Mouse (Mus musculus): Measurements from ENCODE around the gene Rasl11a. TPM values are rescaled to one million over a fixed set of nuclear protein-coding genes. Genes with fewer than 3 reads are reported as not detected.
A peak's percentile ranks its signal among the peaks of the same experiment; 100 is the strongest.
"Not testable (repeated sequence)": the region's sequence is repeated elsewhere in the genome, so short reads cannot be mapped to it uniquely, and the experiment has no call there.

The Rasl11a gene
- polyA plus RNA-seq, 1 experiment from 2014 or later, result 23.2 TPM

- Histone ChIP-seq H3K4me3 (ENCODE audit: low read depth, low read length) (no peak overlapping the region), H3K27me3 (ENCODE audit: control insufficient read depth, insufficient read depth, low read length) (no peaks in the 10 kb centered on the region), H3K4me1 (ENCODE audit: control insufficient read depth, insufficient read depth, low read length) (no peaks in the 10 kb centered on the region), H3K9me3 (ENCODE audit: control insufficient read depth, low read length) (no peaks in the 10 kb centered on the region; the same call in 1 of the 2 replicates), H3K4me2 (no peak overlapping the region), H3K9ac (ENCODE audit: low read length) (no peak overlapping the region), H3K27ac (ENCODE audit: low read depth, low read length) (no peak overlapping the region), H3K36me3 (ENCODE audit: control insufficient read depth, insufficient read depth, low read length) (no peaks in the 10 kb centered on the region)
- no peak for DNase-seq (ENCODE audit: low spot score, missing footprints)
- WGBS, result 89% methylated on average over 5 of the region's 5 CpGs
- no peak for ATAC-seq (ENCODE audit: low FRiP score)
These were observed 28.2 kb downstream of the Rasl11a start for GRCm38 (mm10) chr5:146872981-146873631.

- 76% methylated on average over 2 of the region's 2 CpGs for WGBS
- Histone ChIP-seq H3K4me2 (no peak overlapping the region), H3K27ac (ENCODE audit: low read depth, low read length) (no peak overlapping the region), H3K27me3 (ENCODE audit: control insufficient read depth, insufficient read depth, low read length) (no peaks in the 10 kb centered on the region), H3K4me3 (ENCODE audit: low read depth, low read length) (no peak overlapping the region), H3K9ac (ENCODE audit: low read length) (no peak overlapping the region), H3K9me3 (ENCODE audit: control insufficient read depth, low read length) (no peaks in the 10 kb centered on the region; the same call in 1 of the 2 replicates), H3K4me1 (ENCODE audit: control insufficient read depth, insufficient read depth, low read length) (no peaks in the 10 kb centered on the region), H3K36me3 (ENCODE audit: control insufficient read depth, insufficient read depth, low read length) (no peaks in the 10 kb centered on the region)
- DNase-seq (ENCODE audit: low spot score, missing footprints) (no peak), ATAC-seq (ENCODE audit: low FRiP score) (no peak)
These were observed 31.2 kb downstream of the Rasl11a start for GRCm38 (mm10) chr5:146876024-146876423.

GRCm38 (mm10) chr5:146877882-146878281 is 33.0 kb downstream of the Rasl11a start:
- H3K9ac ChIP-seq (ENCODE audit: low read length); H3K4me3 ChIP-seq (ENCODE audit: low read depth, low read length); DNase-seq (ENCODE audit: low spot score, missing footprints); H3K27me3 ChIP-seq (ENCODE audit: control insufficient read depth, insufficient read depth, low read length); H3K27ac ChIP-seq (ENCODE audit: low read depth, low read length); ATAC-seq (ENCODE audit: low FRiP score); H3K9me3 ChIP-seq (ENCODE audit: control insufficient read depth, low read length); H3K36me3 ChIP-seq (ENCODE audit: control insufficient read depth, insufficient read depth, low read length); H3K4me2 ChIP-seq; H3K4me1 ChIP-seq (ENCODE audit: control insufficient read depth, insufficient read depth, low read length): not testable (repeated sequence)
- WGBS, result 83% methylated on average over 5 of the region's 6 CpGs

- WGBS, result 89% methylated on average over 6 of the region's 6 CpGs
- Histone ChIP-seq H3K4me1 (ENCODE audit: control insufficient read depth, insufficient read depth, low read length) (no peaks in the 10 kb centered on the region), H3K4me3 (ENCODE audit: low read depth, low read length) (no peak overlapping the region), H3K27me3 (ENCODE audit: control insufficient read depth, insufficient read depth, low read length) (no peaks in the 10 kb centered on the region), H3K4me2 (no peak overlapping the region), H3K27ac (ENCODE audit: low read depth, low read length) (no peak overlapping the region), H3K9ac (ENCODE audit: low read length) (no peak overlapping the region), H3K9me3 (ENCODE audit: control insufficient read depth, low read length) (no peaks in the 10 kb centered on the region), H3K36me3 (ENCODE audit: control insufficient read depth, insufficient read depth, low read length) (no peaks in the 10 kb centered on the region)
- no peak for ATAC-seq (ENCODE audit: low FRiP score)
- DNase-seq (ENCODE audit: low spot score, missing footprints), result no peak
These were observed 37.4 kb downstream of the Rasl11a start for GRCm38 (mm10) chr5:146882261-146882660.

- ATAC-seq (ENCODE audit: low FRiP score), result no peak
- WGBS, result 74% methylated on average over 7 of the region's 7 CpGs
- Histone ChIP-seq H3K27ac (ENCODE audit: low read depth, low read length) (no peak overlapping the region), H3K4me2 (no peak overlapping the region), H3K27me3 (ENCODE audit: control insufficient read depth, insufficient read depth, low read length) (no peaks in the 10 kb centered on the region), H3K4me3 (ENCODE audit: low read depth, low read length) (no peak overlapping the region), H3K9ac (ENCODE audit: low read length) (no peak overlapping the region), H3K9me3 (ENCODE audit: control insufficient read depth, low read length) (no peaks in the 10 kb centered on the region), H3K36me3 (ENCODE audit: control insufficient read depth, insufficient read depth, low read length) (no peaks in the 10 kb centered on the region), H3K4me1 (ENCODE audit: control insufficient read depth, insufficient read depth, low read length) (no peaks in the 10 kb centered on the region)
- DNase-seq (ENCODE audit: low spot score, missing footprints), result no peak
These were observed 38.2 kb downstream of the Rasl11a start for GRCm38 (mm10) chr5:146883053-146883452.

- Histone ChIP-seq H3K27ac (ENCODE audit: low read depth, low read length) (no peak overlapping the region), H3K4me2 (no peak overlapping the region), H3K9me3 (ENCODE audit: control insufficient read depth, low read length) (no peaks in the 10 kb centered on the region), H3K27me3 (ENCODE audit: control insufficient read depth, insufficient read depth, low read length) (no peaks in the 10 kb centered on the region), H3K36me3 (ENCODE audit: control insufficient read depth, insufficient read depth, low read length) (no peaks in the 10 kb centered on the region), H3K4me1 (ENCODE audit: control insufficient read depth, insufficient read depth, low read length) (no peaks in the 10 kb centered on the region), H3K4me3 (ENCODE audit: low read depth, low read length) (no peak overlapping the region), H3K9ac (ENCODE audit: low read length) (no peak overlapping the region)
- no peak for ATAC-seq (ENCODE audit: low FRiP score)
- DNase-seq (ENCODE audit: low spot score, missing footprints), result no peak
- 82% methylated on average over 15 of the region's 15 CpGs for WGBS
These were observed 38.8 kb downstream of the Rasl11a start for GRCm38 (mm10) chr5:146883486-146884272.

- H3K4me3 ChIP-seq (ENCODE audit: low read depth, low read length), result no peak overlapping the region
- H3K9ac ChIP-seq (ENCODE audit: low read length), result no peak overlapping the region
- H3K4me1 ChIP-seq (ENCODE audit: control insufficient read depth, insufficient read depth, low read length), result no peaks in the 10 kb centered on the region
- no peak overlapping the region for H3K4me2 ChIP-seq
- no peaks in the 10 kb centered on the region for H3K36me3 ChIP-seq (ENCODE audit: control insufficient read depth, insufficient read depth, low read length)
- no peaks in the 10 kb centered on the region for H3K27me3 ChIP-seq (ENCODE audit: control insufficient read depth, insufficient read depth, low read length)
- ATAC-seq (ENCODE audit: low FRiP score), result no peak; the same call in 1 of the 2 replicates
- 14% methylated on average over 14 of the region's 14 CpGs for WGBS
- H3K27ac ChIP-seq (ENCODE audit: low read depth, low read length), result no peak overlapping the region
- peak; percentile 87 for DNase-seq (ENCODE audit: low spot score, missing footprints)
- no peaks in the 10 kb centered on the region; the same call in 1 of the 2 replicates for H3K9me3 ChIP-seq (ENCODE audit: control insufficient read depth, low read length)
These were observed 46.3 kb downstream of the Rasl11a start for GRCm38 (mm10) chr5:146891127-146891526.

- no peaks in the 10 kb centered on the region; the same call in 1 of the 2 replicates for H3K9me3 ChIP-seq (ENCODE audit: control insufficient read depth, low read length)
- no peaks in the 10 kb centered on the region for H3K4me1 ChIP-seq (ENCODE audit: control insufficient read depth, insufficient read depth, low read length)
- ATAC-seq (ENCODE audit: low FRiP score) (no peak), DNase-seq (ENCODE audit: low spot score, missing footprints) (no peak)
- H3K36me3 ChIP-seq (ENCODE audit: control insufficient read depth, insufficient read depth, low read length), result no peaks in the 10 kb centered on the region
- H3K4me3 ChIP-seq (ENCODE audit: low read depth, low read length), result no peak overlapping the region
- H3K27me3 ChIP-seq (ENCODE audit: control insufficient read depth, insufficient read depth, low read length), result no peaks in the 10 kb centered on the region
- H3K27ac ChIP-seq (ENCODE audit: low read depth, low read length), result no peak overlapping the region
- no peak overlapping the region for H3K9ac ChIP-seq (ENCODE audit: low read length)
- WGBS, result 82% methylated on average over 4 of the region's 4 CpGs
- no peak overlapping the region for H3K4me2 ChIP-seq
These were observed 48.0 kb downstream of the Rasl11a start for GRCm38 (mm10) chr5:146892904-146893303.

GRCm38 (mm10) chr5:146893478-146894182 is 48.8 kb downstream of the Rasl11a start:
- DNase-seq (ENCODE audit: low spot score, missing footprints), result no peak
- no peak overlapping the region for H3K4me2 ChIP-seq
- no peaks in the 10 kb centered on the region; the same call in 1 of the 2 replicates for H3K9me3 ChIP-seq (ENCODE audit: control insufficient read depth, low read length)
- no peak overlapping the region for H3K27ac ChIP-seq (ENCODE audit: low read depth, low read length)
- no peaks in the 10 kb centered on the region for H3K36me3 ChIP-seq (ENCODE audit: control insufficient read depth, insufficient read depth, low read length)
- H3K4me3 ChIP-seq (ENCODE audit: low read depth, low read length), result no peak overlapping the region
- no peak for ATAC-seq (ENCODE audit: low FRiP score)
- H3K4me1 ChIP-seq (ENCODE audit: control insufficient read depth, insufficient read depth, low read length), result no peaks in the 10 kb centered on the region
- WGBS, result 84% methylated on average over 11 of the region's 11 CpGs
- H3K27me3 ChIP-seq (ENCODE audit: control insufficient read depth, insufficient read depth, low read length), result no peaks in the 10 kb centered on the region
- no peak overlapping the region for H3K9ac ChIP-seq (ENCODE audit: low read length)
